Mouse (Mus musculus) CD4-positive naive resting alpha-beta T cell, adult 76 days (primary cell): ENCODE measurements around the gene Csnka2ip. TPM values are rescaled to one million over a fixed set of nuclear protein-coding genes. Genes with fewer than 3 reads are reported as not detected.

ENCODE experiments used
- total RNA-seq: library from RNA; stranded (reverse); gene quantifications from one replicate; pipeline ENCODE4 v1.2.4, GENCODE M21; 2023

The Csnka2ip gene
- not detected for total RNA-seq

DNA sequence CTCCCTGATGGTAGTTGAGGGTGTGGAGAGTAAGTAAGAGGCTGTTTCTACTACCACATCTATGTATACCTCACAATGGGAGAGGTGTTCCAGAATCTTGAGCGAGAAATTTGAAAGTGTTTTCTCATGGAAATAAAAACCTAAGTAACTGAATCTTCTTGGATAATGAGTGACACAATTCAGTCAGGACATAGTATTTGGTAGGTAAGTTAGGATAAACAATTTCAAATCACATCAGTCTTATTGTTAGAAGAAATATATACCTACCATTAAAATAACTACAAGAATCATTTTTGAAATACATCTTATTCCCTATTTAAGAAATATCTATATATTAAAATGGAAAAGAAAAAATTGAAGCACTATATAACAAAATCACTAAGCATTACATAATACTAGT is at the start of gene Csnka2ip:
Gene Csnka2ip, minus strand, starts transcription at position 101 of the 400 bp plus-strand sequence.

Other genes starting within 250 kb of the Csnka2ip start
- gene 4930453N24Rik, start 168.8 kb upstream of the Csnka2ip start, total RNA-seq = 27.4 TPM
- gene Zfp654, start 249.2 kb upstream of the Csnka2ip start, total RNA-seq = 31.8 TPM
- 98.7 TPM for gene Cggbp1, start 249.6 kb upstream of the Csnka2ip start, total RNA-seq